Mouse (Mus musculus) urinary bladder, postnatal 4 days (tissue): ENCODE measurements at regions not wholly inside any gene's neighbourhood (a gene's known extent, or its start where the extent isn't known, plus 50 kb on each side); places are given as distances from the start of the nearest gene placed in this dataset.

Experiments
- DNase-seq, 2 experiments: peaks; one replicate each; pipeline ENCODE4 v3.0.0; 2021 to 2022; ENCODE audit warnings: low spot score in 2 of 2

GRCm38 (mm10) chr9:120765292-120765691 is 163.7 kb upstream of the Ctnnb1 start:
- DNase-seq, result no peak

GRCm38 (mm10) chr9:120766881-120767280 is 162.1 kb upstream of the Ctnnb1 start:
- no peak for DNase-seq

- DNase-seq, result no peak
These were observed 161.6 kb upstream of the Ctnnb1 start for GRCm38 (mm10) chr9:120767396-120767795.

- no peak for DNase-seq
These were observed 160.0 kb upstream of the Ctnnb1 start for GRCm38 (mm10) chr9:120769056-120769455.

GRCm38 (mm10) chr9:120769679-120770078 is 159.3 kb upstream of the Ctnnb1 start:
- DNase-seq, result no peak

GRCm38 (mm10) chr9:120770886-120771285 is 158.1 kb upstream of the Ctnnb1 start:
- no peak for DNase-seq

GRCm38 (mm10) chr9:120771896-120772530 is 157.0 kb upstream of the Ctnnb1 start:
- no peak for DNase-seq

- no peak for DNase-seq
These were observed 154.8 kb upstream of the Ctnnb1 start for GRCm38 (mm10) chr9:120774251-120774650.

- no peak for DNase-seq
These were observed 154.2 kb upstream of the Ctnnb1 start for GRCm38 (mm10) chr9:120774772-120775171.

GRCm38 (mm10) chr9:120775721-120776120 is 153.3 kb upstream of the Ctnnb1 start:
- DNase-seq, result no peak

GRCm38 (mm10) chr9:120776456-120777001 is 152.5 kb upstream of the Ctnnb1 start:
- DNase-seq, result peak in 1 of 2 experiments; percentile 34

GRCm38 (mm10) chr9:120777016-120777415 is 152.0 kb upstream of the Ctnnb1 start:
- no peak for DNase-seq

GRCm38 (mm10) chr9:120777501-120777900 is 151.5 kb upstream of the Ctnnb1 start:
- DNase-seq, result no peak

GRCm38 (mm10) chr9:120778423-120778822 is 150.6 kb upstream of the Ctnnb1 start:
- no peak for DNase-seq

- DNase-seq, result no peak
These were observed 134.8 kb upstream of the Ctnnb1 start for GRCm38 (mm10) chr9:120794210-120794609.

GRCm38 (mm10) chr9:120796111-120796880 is 132.7 kb upstream of the Ctnnb1 start:
- no peak for DNase-seq

- no peak for DNase-seq
These were observed 130.9 kb upstream of the Ctnnb1 start for GRCm38 (mm10) chr9:120797996-120798663.

GRCm38 (mm10) chr9:120798901-120799300 is 130.1 kb upstream of the Ctnnb1 start:
- no peak for DNase-seq

- DNase-seq, result no peak
These were observed 126.4 kb upstream of the Ctnnb1 start for GRCm38 (mm10) chr9:120802646-120803045.

GRCm38 (mm10) chr9:120804760-120805294 is 124.2 kb upstream of the Ctnnb1 start:
- DNase-seq, result no peak

- no peak for DNase-seq
These were observed 120.1 kb upstream of the Ctnnb1 start for GRCm38 (mm10) chr9:120808741-120809425.

- DNase-seq, result no peak
These were observed 117.5 kb upstream of the Ctnnb1 start for GRCm38 (mm10) chr9:120811522-120811921.
